Mouse (Mus musculus): Measurements from ENCODE around the gene Rbm34. TPM values are rescaled to one million over a fixed set of nuclear protein-coding genes. Genes with fewer than 3 reads are reported as not detected.
"Not testable (repeated sequence)": the region's sequence is repeated elsewhere in the genome, so short reads cannot be mapped to it uniquely, and the experiment has no call there.

Rbm34 gene
- total RNA-seq, 2 experiments from 2014 or later = 13.1 to 14.2 TPM

DNA sequence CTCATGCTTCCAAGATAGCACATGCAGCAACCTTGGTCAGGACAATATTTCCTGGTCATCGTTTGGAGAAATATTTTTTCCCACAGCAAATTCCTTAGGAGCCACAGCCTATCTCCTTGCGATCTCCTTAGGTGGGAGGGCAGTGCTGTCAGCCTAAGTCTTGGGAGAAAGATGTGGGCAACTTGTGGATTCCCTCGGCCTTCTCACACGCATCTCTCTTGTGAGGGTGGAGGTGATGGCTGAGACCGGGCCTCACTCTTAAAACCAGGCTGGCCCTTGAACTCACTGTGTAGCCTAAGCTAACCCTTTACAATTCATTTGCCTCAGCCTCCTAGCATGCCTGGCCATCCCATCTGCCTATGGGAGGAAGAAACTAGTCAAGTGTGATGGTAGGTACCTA is 51.2 kb downstream of the Rbm34 start:
- DNase-seq = no peak

DNA sequence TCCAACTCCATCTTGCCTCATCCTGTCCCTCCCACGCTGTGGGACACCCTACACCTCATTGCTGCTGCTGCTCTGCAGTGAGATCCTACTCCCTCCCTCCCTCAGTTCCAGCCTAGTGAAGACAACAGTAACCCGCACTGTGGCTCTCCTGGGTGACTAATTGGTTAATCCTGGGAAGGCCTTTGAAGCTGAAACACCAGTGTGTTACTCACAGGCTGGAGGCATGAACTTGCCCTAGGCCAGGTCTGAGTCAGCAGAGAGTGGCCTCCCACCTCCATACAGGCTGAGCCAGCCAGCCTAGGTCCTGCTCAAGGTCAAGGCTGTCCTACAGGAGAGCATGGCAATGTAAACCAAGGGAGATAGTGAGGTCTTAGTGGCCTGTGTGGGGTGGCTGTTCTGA is 51.6 kb downstream of the Rbm34 start:
- peak; percentile 82 to 84 for DNase-seq

DNA sequence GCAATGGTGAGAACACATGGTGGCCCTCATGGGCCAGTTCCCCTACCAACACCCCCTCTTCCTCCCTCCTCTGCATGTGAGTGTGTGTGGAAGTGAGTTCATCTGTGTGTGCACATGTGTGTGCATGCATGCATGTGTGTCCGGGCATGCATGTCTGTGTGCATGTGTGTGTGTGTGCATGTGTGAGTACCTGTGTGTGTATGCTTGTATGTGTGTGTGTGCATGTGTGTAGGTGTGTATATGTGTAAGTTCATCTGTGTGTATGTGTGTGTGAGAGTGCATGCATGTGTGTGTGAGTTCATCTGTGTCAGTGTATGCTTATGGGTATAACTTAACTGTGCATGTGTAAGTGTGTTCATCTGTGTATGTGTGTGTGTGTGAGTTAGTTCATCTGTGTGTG is 52.5 kb downstream of the Rbm34 start:
- DNase-seq = no peak

DNA sequence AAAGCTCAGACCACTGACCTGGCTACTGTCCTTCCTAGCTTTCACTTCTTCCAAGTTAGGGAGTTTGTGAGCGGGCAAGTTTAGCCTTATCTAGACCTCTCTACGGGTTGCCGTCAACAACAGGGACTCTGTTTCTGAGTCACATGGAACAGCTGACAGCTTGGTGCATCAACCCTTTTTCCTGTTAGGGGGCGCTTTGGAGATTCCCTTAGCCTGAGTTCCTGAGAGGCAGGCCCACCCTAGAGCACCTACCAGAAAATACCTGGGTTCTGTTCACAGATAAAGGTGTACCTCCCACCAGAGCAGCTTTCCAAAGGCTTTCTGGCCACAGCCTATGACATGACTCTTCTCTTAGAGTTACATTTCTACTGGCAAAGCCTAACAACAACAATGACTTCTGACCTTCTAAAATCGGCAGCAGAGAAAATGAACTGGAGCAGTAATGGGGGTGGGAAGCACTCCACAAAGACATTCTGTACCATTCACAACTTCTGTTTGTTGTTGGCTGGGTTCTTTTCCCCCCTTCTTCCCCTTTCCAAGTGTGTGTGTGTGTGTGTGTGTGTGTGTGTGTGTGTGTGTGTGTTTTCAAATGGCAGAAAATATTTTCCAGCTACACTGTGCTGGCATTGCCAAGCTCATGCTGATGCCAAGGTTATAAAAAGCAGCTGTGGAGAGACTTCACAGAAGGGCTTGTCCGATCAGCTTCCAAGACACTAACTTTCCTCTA is 53.5 kb downstream of the Rbm34 start:
- DNase-seq = peak; percentile 34 to 45

DNA sequence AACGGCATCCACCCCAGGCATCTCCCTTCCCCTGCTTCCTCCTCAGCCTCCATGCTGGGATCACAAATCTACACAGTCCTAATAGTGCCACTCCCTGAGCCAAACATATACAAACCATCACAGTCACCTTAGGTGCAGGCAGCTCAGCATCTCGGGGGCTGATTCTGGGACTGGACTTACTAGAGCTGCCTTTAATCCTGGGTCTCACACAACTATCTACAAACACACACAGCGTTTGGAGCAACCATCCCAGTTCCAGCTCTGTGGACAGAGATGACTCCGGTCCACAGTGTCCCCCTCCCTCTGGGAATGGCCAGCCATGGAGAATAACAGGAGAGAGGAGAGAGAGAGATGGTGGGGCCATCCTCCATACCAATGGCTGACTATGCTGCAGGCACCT is 54.3 kb downstream of the Rbm34 start:
- DNase-seq = no peak

DNA sequence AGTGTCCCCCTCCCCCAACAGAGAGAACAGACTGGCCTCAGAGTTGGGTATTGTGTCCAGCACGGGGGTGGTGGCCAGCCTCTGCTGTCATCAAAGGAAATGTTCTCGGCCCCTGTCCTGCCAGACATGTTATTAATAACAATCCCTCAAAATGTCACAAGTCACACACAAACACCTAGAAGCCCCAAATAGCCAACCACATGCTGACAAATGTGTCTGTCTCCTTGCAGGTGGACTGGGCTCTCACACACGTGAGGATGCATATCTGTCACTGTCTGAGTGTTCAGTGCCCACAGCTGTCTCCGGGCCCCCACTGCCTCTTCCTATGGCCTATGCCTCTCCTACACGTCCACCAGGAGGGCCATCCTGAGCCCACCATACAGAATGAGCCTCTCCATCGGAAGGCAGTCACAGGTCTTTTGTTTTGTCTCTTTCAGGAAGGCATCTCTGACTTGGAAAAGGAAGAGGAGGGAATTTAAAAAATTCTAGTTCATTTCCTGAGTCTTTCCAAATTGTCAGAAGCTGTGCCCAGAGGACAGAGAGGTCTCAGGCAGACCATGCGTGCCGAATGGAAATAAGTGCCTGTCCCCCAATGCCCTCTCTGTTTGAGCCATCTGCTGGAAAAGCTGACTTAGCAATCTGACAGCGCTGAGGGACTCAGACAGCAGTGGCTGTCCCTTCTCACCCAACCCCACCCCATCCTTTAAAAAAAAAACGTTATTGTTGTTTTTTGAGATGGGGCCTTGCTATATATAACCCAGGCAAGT is 56.1 kb downstream of the Rbm34 start:
- no peak for DNase-seq

DNA sequence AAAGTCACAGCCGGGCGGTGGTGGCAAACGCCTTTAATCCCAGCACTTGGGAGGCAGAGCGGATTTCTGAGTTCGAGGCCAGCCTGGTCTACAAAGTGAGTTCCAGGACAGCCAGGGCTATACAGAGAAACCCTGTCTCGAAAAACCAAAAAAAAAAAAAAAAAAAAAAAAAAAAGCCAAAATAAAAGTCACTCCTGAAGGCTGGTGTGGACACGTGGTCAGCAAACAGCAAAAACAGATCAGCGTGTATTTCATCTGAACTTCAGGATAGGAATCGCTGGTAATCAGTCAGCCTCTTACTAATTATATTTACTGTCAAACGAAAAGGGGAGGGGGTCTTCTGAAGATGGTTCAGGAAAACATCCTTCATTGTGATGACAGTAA is 56.8 kb downstream of the Rbm34 start:
- DNase-seq = not testable (repeated sequence)

DNA sequence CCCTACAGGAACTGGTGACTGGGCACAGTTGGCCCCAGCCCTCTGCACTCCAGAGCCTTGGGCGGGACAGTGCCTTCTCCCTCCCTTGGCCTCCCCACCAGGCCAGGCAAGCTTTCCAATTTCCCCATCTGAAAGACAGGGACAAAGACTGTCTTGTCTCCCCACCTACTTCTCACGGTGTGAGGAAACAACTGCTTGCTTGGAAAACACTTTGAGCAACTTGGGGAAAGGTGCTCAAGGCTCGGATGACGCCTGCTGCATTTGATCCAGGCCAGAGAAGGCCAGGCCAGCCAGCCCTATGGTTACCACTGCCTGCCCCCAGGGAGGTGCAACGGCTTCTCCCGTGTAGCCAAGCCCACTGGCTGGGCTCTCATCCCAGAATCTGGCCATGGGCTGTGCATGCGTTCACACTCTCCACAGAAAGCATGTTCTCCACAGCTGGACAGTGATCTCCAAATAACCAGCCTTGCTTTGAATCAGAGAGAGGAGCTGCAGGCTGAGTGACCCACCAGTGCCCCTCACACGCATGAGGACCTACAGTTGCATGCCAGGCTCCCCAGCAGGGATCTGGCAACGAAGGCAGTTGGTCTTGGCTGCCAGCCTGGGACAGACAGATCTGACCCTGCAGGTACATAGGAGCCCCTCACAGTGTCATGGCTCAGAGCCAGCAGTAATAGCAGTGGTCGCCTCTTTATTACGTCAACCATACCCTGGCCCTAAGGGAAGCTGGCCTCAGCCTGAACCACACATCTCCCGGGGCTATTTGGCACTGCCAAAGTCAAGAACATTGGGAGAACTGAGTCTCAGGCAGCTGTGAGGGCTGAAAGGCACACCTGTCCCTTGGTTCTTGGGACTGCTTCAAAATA is 57.4 kb downstream of the Rbm34 start:
- DNase-seq = peak; percentile 34 to 66

DNA sequence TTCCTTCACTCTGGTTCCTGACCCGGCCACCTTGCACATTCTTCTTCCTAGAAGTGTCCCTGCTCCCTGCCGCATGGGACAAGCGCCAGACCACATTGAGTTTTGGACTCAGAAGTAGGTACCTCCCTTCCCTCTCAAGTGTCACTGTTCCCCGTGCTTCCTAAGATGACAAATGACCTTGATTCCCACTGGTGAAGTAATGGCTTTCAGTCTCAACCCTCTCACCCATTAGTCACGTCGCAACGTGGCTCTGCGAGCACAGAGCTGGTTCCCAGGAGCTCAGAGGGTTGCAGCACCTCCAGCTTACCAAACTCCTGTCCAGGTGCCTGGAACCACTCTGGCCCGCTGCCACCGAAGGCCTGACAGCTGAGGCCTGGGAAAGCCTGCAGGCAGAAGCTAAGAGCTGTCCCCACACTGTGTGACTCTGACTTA is 61.5 kb downstream of the Rbm34 start:
- peak; percentile 58 to 75 for DNase-seq

DNA sequence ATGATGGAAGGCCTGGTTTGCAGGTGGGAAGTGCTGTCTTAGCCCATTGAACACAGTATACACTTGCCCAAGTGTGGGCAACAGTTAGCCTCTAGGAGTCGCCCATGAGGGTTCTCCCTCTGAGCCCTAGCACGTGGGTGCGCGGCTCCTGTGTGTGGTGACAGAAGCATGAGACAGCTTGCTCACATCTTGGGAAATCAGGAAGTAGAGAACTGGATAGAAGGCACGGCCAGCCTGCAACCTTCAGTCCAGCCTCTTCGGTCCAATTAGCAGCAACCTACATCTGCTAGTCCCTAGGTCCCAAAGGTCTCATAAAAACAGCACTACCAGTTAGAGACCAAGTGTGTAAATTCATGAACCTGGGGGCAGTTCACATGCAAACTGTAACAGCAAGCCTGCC is 62.1 kb downstream of the Rbm34 start:
- DNase-seq = peak; percentile 55 to 62

DNA sequence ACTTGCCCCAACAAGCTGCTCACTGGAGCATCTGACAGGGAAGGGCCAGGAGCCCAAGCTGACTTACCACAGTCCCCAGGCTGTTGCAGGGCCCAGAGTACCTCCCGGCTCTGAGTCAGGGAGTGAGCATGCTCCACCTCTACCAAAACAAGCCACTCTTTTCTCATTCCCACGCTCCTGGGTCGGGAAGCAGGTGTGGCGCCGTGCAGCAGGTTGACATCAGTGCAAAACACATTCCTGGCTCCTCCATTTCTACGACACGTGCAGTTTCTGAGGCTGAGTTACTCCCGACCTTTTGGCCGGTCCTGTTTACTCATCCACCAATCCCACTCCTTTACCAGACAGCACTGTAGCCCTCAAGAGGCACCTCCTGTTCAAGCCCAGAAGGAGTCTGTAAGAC is 62.9 kb downstream of the Rbm34 start:
- no peak for DNase-seq

DNA sequence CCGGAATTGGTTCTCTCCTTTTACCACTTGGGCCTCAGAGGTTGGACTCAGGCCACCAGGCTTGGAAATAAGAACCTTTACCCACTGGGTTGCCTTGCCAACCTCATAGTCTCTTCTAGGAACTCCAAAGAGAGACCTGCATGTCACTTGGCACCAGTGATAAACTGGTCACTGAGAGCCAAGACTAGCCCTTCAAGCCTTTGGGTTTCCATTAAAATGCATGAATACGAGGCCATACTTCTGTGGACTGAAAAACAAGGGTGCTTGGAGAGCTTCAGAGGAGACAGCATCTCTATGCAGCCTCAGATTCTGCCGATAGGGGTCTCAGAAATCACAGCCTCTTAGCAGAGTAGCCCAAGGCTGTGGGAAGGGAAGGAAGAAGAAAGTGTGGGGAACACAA is 63.5 kb downstream of the Rbm34 start:
- DNase-seq = no peak

DNA sequence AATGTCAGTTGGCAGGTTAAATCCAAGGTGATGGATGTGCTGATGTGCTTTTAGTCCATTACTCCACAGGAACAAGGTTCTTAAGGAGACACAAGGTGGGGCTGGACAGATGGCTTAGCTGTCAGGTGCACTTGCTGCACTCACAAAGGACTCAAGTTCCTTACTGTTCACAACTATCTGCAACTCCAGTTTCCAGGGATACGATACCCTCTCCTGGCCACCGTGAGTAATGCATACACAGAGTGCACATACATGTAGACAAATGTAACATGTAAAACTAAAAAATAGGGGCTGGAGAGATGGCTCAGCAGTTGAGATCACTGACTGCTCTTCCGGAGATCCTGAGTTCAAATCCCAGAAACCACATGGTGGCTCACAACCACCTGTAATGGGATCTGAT is 65.5 kb downstream of the Rbm34 start:
- no peak for DNase-seq

DNA sequence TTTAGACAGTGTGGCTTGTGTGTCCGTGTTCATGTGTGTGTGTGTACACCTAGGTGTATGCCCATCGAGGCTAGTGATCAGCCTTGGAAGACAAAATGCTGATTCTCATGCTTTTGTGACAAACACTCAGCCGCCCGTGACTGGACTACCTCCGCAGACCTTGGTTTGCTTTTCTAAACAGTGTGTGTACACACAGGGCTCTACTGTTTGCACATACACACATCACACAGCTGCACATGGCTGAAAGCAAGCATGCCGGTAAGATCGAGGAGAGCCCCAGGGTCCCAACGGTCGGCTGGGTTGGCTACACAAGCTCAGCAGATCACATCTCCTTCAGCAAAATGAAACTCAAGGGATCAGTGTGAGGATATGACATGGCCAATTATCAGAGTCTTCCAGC is 66.9 kb downstream of the Rbm34 start:
- DNase-seq = no peak

DNA sequence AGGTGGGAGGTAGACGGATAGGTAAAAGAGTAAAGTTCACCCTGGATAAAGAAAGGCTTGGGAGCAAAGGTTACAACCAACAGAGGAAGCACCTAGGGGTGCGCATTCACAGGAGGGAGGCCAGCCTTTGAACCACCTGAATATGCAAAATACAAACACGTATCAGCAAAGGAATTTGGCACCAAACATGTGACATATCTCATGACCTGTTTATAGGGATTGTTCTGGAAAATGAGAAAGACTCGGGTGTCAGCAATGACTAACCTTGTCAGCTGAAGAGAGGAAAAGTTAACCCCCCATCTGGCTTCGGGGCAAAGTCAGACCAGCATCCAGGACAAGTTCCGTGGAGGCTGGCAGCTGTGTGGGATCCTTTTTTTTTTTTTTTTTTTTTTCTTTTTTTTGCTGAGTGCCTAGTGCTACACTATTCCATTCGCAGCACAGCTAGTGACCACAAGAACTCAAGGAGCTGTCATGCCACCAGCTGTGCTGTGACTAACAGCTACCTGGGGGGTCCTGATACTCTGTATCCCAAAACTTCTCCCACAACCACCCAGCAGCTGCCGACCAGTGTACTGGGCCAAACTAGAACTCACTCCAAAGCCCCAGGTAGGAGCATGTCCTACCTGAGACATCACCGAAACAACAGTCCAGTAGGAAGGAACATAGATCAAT is 67.5 kb downstream of the Rbm34 start:
- no peak for DNase-seq

DNA sequence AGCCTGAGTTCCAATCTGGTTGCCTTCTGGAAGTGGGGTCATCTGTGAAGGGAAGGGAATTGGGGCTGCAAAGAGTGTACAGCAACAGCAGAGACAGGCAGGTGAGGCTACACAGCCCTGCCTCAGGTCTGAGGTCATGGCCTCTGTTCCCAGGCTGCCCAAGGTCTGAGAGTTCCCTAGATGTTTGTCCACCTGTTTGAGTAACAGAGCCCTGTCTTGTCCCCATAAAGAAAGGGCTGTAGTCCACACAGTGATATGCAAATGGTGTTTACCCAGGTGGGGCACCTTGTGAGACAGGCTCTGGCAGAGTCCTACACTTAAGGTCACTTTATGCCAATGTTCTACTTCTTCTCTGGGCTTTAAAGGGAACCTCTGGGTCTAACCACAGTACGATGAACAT is 69.3 kb downstream of the Rbm34 start:
- no peak for DNase-seq

DNA sequence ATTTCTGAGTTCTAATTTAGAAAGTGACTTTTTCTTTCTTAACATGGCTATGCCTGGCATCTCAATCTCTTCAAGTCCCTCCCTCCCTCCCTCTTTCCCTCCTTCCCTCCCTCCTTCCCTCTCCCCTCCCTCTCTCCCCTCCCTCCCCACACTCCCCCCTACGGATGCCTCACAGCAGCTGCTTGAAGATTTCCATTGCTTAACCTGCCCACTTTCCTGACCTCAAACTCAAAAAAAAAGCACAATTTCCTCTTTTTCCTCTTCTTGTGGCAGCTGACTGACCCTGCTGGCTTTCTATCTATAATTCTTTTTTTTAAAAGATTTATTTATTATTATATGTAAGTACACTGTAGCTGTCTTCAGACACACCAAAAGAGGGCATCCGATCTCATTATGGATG is 69.8 kb downstream of the Rbm34 start:
- DNase-seq = no peak

Other genes with a start within 250 kb of the Rbm34 start
- 100 to 1,000 TPM; 188 to 205 TPM for gene Tomm20, start 25.2 kb downstream of the Rbm34 start, total RNA-seq (2021)
- gene Pard3, start 92.8 kb upstream of the Rbm34 start, total RNA-seq (2021) = 10 to 100 TPM; 40.4 to 41.3 TPM

Data from adrenal gland, postnatal 36 days (tissue).